In genomic region chr13:3742094-3742730, GRCm38 (mm10) we compare ENCODE assay signal across 9 mouse cellular contexts.
DNase-seq lines count a peak whose midpoint lies in the region; ATAC-seq lines count a peak whose summit lies in the region.
"Had no signal": no experiment of that assay in that cellular context is flagged by ENCODE, and none has a peak within 500 bp of the region (broad histone marks: within the 10 kb centered on the region; RNA-seq: fewer than 3 reads in every experiment).

No protein-coding gene starts in this region.

- H3K36me3 ChIP-seq in midbrain, embryonic 13.5 days: no peaks in the 10 kb centered on the region

- H3K9me3 ChIP-seq in midbrain, embryonic 13.5 days: no peaks in the 10 kb centered on the region

- H3K27ac ChIP-seq in midbrain, embryonic 13.5 days: no peak overlapping the region
- H3K27ac ChIP-seq: liver, embryonic 14.5 days had no signal

- no peaks in the 10 kb centered on the region for H3K27me3 ChIP-seq in midbrain, embryonic 13.5 days

- WGBS in midbrain, embryonic 13.5 days: 58% methylated on average over 2 of the region's 2 CpGs

- peak; percentile 36 for ATAC-seq in granulocyte monocyte progenitor cell, adult 5-6 weeks (replicated peaks; ENCODE audit: poor library complexity, severe bottlenecking)
- peak; percentile 77 for ATAC-seq in midbrain, embryonic 13.5 days

- H3K9ac ChIP-seq in midbrain, embryonic 13.5 days (replicated peaks): no peak overlapping the region
- H3K9ac ChIP-seq: liver, embryonic 14.5 days had no signal

- H3K4me1 ChIP-seq in midbrain, embryonic 13.5 days (replicated peaks): peaks cover 16% of the 10 kb centered on the region

- peak; percentile 17 to 60 for DNase-seq in spleen, postnatal 4 days (ENCODE audit: low spot score in 2 of 2)
- no peak for DNase-seq in spleen, adult 12 weeks (ENCODE audit: low spot score)
- DNase-seq in kidney, postnatal 25 days: peak; percentile 36 to 42
- no peak for DNase-seq in urinary bladder, postnatal 36 days (ENCODE audit: low spot score in 2 of 2)
- DNase-seq in layer of hippocampus, adult 9-11 months: no peak
- DNase-seq in c-Kit-positive CD71-positive TER-119-positive erythroid progenitor cells, embryonic 14.5 days (ENCODE audit: low spot score): no peak

- H3K4me3 ChIP-seq in midbrain, embryonic 13.5 days (replicated peaks): no peak overlapping the region

- no peak overlapping the region for H3K4me2 ChIP-seq in midbrain, embryonic 13.5 days (replicated peaks)

Comparison
In these comparisons a context has a peak if more than half of its experiments do, and no peak if none do; other contexts are left out.
1. DNase-seq: peak in spleen, postnatal 4 days (2 of 2) and kidney, postnatal 25 days (2 of 2); none in spleen, adult 12 weeks (single experiment), urinary bladder, postnatal 36 days (0 of 2), layer of hippocampus, adult 9-11 months (single experiment) and c-Kit-positive CD71-positive TER-119-positive erythroid progenitor cells, embryonic 14.5 days (single experiment).